Comparison of ENCODE assay signal across 9 mouse cellular contexts in the genomic region with DNA sequence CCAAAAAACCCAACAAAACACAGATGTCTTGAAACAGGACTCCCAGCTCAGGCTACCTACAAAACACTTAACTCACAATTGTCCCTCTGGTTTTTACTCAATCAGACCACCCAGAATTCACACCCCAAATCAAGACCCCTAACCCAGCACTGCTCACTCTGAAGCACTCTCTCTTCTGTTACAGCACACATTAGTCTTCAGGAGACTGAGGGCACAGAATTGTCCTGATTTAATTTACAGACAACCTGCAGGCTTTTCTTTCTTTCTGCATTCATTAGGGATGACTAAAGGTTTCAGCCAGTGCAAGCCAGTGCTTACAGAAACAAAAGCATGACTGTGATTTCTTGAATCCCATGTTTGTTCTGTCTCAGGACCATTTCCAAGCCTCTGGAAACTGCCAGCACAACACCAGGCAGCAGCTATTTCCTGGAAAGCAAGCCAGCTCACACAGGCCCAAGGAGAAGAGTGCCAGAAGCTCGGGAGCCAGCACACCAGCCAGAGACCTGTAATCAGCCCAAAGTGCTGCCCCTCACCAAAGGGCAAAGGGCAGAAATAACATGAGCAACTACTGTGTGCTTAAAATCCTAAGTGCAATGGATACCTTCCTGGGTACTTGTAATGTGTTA. TPM values are rescaled to one million over a fixed set of nuclear protein-coding genes. Genes with fewer than 3 reads are reported as not detected.
A peak's percentile ranks its signal among the peaks of the same experiment; 100 is the strongest.
DNase-seq lines count a peak whose midpoint lies in the region; ATAC-seq and TF ChIP-seq lines count a peak whose summit lies in the region.
"Had no signal": no experiment of that assay in that cellular context is flagged by ENCODE, and none has a peak within 500 bp of the region (broad histone marks: within the 10 kb centered on the region; RNA-seq: fewer than 3 reads in every experiment).

No protein-coding gene starts in this region.

- H3K36me3 ChIP-seq in heart, embryonic 15.5 days = peaks cover 58% of the 10 kb centered on the region
- peaks cover 92% of the 10 kb centered on the region for H3K36me3 ChIP-seq in liver, embryonic 12.5 days

- 25% methylated on average over 1 of the region's 1 CpGs for WGBS in heart, embryonic 15.5 days
- WGBS in liver, embryonic 12.5 days (ENCODE audit: insufficient replicate concordance) = 56% methylated on average over 1 of the region's 1 CpGs

- peak; percentile 43; the same call in 1 of the 2 replicates for ATAC-seq in heart, embryonic 15.5 days (replicated peaks; ENCODE audit: insufficient number of reproducible peaks, insufficient read depth, low FRiP score, low read depth)
- ATAC-seq in liver, embryonic 12.5 days = no peak

- H3K4me2 ChIP-seq in heart, embryonic 15.5 days = no peak overlapping the region
- H3K4me2 ChIP-seq in liver, embryonic 12.5 days = no peak overlapping the region
- H3K4me2 ChIP-seq: embryonic facial prominence, embryonic 15.5 days; liver, embryonic 13.5 days had no signal

- TF ChIP-seq POLR2A in embryonic fibroblast, embryonic 13.5 days (IDR thresholded peaks at IDR 0.05; ENCODE audit: low read depth, low read length) = no peak

- no peaks in the 10 kb centered on the region for H3K9me3 ChIP-seq in heart, embryonic 15.5 days (replicated peaks)
- H3K9me3 ChIP-seq in liver, embryonic 12.5 days (replicated peaks) = no peaks in the 10 kb centered on the region
- H3K9me3 ChIP-seq: embryonic facial prominence, embryonic 15.5 days; liver, embryonic 13.5 days had no signal

- peaks cover 7% of the 10 kb centered on the region; the same call in 1 of the 2 replicates for H3K4me1 ChIP-seq in embryonic fibroblast, embryonic 13.5 days (ENCODE audit: control insufficient read depth, insufficient read depth, low read length)
- no peaks in the 10 kb centered on the region for H3K4me1 ChIP-seq in heart, embryonic 15.5 days (replicated peaks)
- H3K4me1 ChIP-seq in liver, embryonic 12.5 days = no peaks in the 10 kb centered on the region
- H3K4me1 ChIP-seq: embryonic facial prominence, embryonic 15.5 days; liver, embryonic 13.5 days had no signal

- no peaks in the 10 kb centered on the region for H3K27me3 ChIP-seq in heart, embryonic 15.5 days
- no peaks in the 10 kb centered on the region for H3K27me3 ChIP-seq in liver, embryonic 12.5 days (replicated peaks)
- H3K27me3 ChIP-seq: embryonic facial prominence, embryonic 15.5 days; liver, embryonic 13.5 days had no signal

- H3K4me3 ChIP-seq in left cerebral cortex, adult 2 months = no peak overlapping the region
- H3K4me3 ChIP-seq in embryonic fibroblast, embryonic 13.5 days (ENCODE audit: insufficient read depth, low read length) = no peak overlapping the region
- H3K4me3 ChIP-seq in heart, embryonic 15.5 days = no peak overlapping the region
- no peak overlapping the region for H3K4me3 ChIP-seq in liver, embryonic 12.5 days
- H3K4me3 ChIP-seq: embryonic facial prominence, embryonic 15.5 days; liver, embryonic 13.5 days had no signal

- no peak overlapping the region for H3K27ac ChIP-seq in left cerebral cortex, adult 2 months
- peak overlapping the region; percentile 69 for H3K27ac ChIP-seq in embryonic fibroblast, embryonic 13.5 days (ENCODE audit: insufficient read depth, low read length)
- H3K27ac ChIP-seq in heart, embryonic 15.5 days = peak overlapping the region; percentile 40; the same call in 1 of the 2 replicates
- no peak overlapping the region for H3K27ac ChIP-seq in liver, embryonic 12.5 days
- H3K27ac ChIP-seq: embryonic facial prominence, embryonic 15.5 days; liver, embryonic 13.5 days had no signal

- no peak overlapping the region for H3K9ac ChIP-seq in heart, embryonic 15.5 days
- no peak overlapping the region for H3K9ac ChIP-seq in liver, embryonic 12.5 days
- H3K9ac ChIP-seq: embryonic facial prominence, embryonic 15.5 days; liver, embryonic 13.5 days had no signal

- peak; percentile 52 for DNase-seq in left cerebral cortex, adult 11 months (ENCODE audit: low spot score)
- no peak for DNase-seq in left cerebral cortex, adult 2 months (ENCODE audit: extremely low spot score in 1 of 2, low spot score in 2 of 2)
- DNase-seq in lung, postnatal 36 days = peak; percentile 57
- no peak for DNase-seq in cerebellum, postnatal 25 days
- DNase-seq: liver, embryonic 13.5 days had no signal

- intact Hi-C loops in left cerebral cortex, adult 2 months (cut with DNase I) = no loop called here

- TF ChIP-seq CTCF in left cerebral cortex, adult 2 months (IDR thresholded peaks at IDR 0.05) = no peak
- no peak for TF ChIP-seq CTCF in embryonic fibroblast, embryonic 13.5 days (IDR thresholded peaks at IDR 0.05; ENCODE audit: borderline replicate concordance, insufficient read depth, low read length)

RNA-seq across cellular contexts. Expression of a gene that starts 11.1 kb away (rescaled TPM):
- total RNA-seq in left cerebral cortex, adult 2 months (2021) = 10 to 100 TPM; 12.3 to 18.1 TPM
- 41.3 and 44.4 TPM in 2 replicates for polyA plus RNA-seq in embryonic fibroblast, embryonic 13.5 days (2011; ENCODE audit: insufficient read length, low read depth, missing spikeins)
- 31.4 and 34.1 TPM in 2 replicates for polyA plus RNA-seq in heart, embryonic 15.5 days (2015; fragmentation: Nextera tagmentation; extraction: Ambion mirVana)
- 33.6 and 35.8 TPM in 2 replicates for polyA plus RNA-seq in liver, embryonic 12.5 days (2016; fragmentation: Nextera tagmentation; extraction: Ambion mirVana)

RNA-seq across cellular contexts. Expression of a gene that starts 11.3 kb away (rescaled TPM):
- 10 to 100 TPM; 79.7 to 81.8 TPM for total RNA-seq in left cerebral cortex, adult 2 months (2021)
- 33.9 and 36.6 TPM in 2 replicates for polyA plus RNA-seq in embryonic fibroblast, embryonic 13.5 days (2011; ENCODE audit: insufficient read length, low read depth, missing spikeins)
- polyA plus RNA-seq in heart, embryonic 15.5 days (2015; fragmentation: Nextera tagmentation; extraction: Ambion mirVana) = 18.4 and 20.9 TPM in 2 replicates
- polyA plus RNA-seq in liver, embryonic 12.5 days (2016; fragmentation: Nextera tagmentation; extraction: Ambion mirVana) = 11.2 and 11.7 TPM in 2 replicates

RNA-seq across cellular contexts. Expression of a gene that starts 51.1 kb away (rescaled TPM):
- total RNA-seq in left cerebral cortex, adult 2 months (2021) = 100 to 1,000 TPM; 308 to 309 TPM
- not detected in 2 replicates for polyA plus RNA-seq in embryonic fibroblast, embryonic 13.5 days (2011; ENCODE audit: insufficient read length, low read depth, missing spikeins)
- 0.15 TPM in 1 of 2 replicates, not detected in the other for polyA plus RNA-seq in heart, embryonic 15.5 days (2015; fragmentation: Nextera tagmentation; extraction: Ambion mirVana)
- polyA plus RNA-seq in liver, embryonic 12.5 days (2016; fragmentation: Nextera tagmentation; extraction: Ambion mirVana) = not detected in 2 replicates
- polyA plus RNA-seq: liver, embryonic 13.5 days had no signal

Comparison
In these comparisons a context has a peak if more than half of its experiments do, and no peak if none do; other contexts are left out.
1. DNase-seq: peak in left cerebral cortex, adult 11 months (single experiment) and lung, postnatal 36 days (single experiment); none in left cerebral cortex, adult 2 months (0 of 2) and cerebellum, postnatal 25 days (0 of 2).
2. H3K27ac ChIP-seq: peak in embryonic fibroblast, embryonic 13.5 days (single experiment) and heart, embryonic 15.5 days (single experiment); none in left cerebral cortex, adult 2 months (single experiment) and liver, embryonic 12.5 days (single experiment).